Mouse (Mus musculus) lung, adult 2 months (tissue): ENCODE data around the gene Sepsecs.

Source experiments
- CTCF ChIP-seq: fragments of 200-500 bp; IDR thresholded peaks from 2 replicates; pipeline ENCODE4 v1.5.1; 2011; ENCODE audit warnings: mild to moderate bottlenecking, low read length, control low read depth; ENCODE audit not compliant: insufficient read depth
- POLR2A ChIP-seq: fragments of 200-500 bp; IDR thresholded peaks from 2 replicates; pipeline ENCODE4 v1.6.1; 2011; ENCODE audit warnings: low read depth, mild to moderate bottlenecking, control low read depth, low read length, borderline replicate concordance; ENCODE audit errors: extremely low read depth

DNA sequence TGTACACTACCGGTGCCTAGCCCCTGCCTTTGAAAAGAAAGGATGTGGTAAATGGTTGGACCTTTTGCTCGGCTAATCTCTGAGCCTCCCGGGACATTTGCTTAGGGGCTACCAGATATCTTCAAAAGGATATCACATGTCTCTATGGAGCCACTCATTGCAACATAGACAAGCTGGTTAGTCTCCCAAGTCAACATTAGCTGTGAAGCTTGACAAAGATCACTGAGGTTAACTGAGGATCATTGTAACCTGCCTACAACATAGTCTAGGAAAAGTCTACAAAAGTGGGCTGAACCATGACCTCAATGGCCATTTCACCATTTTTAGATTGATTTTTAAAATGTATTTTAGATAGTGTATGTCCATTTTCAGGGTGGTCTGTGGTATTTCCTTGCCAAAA lies 1.2 kb upstream of the Sepsecs start:
- TF ChIP-seq CTCF (no peak), POLR2A (no peak)
